Mouse (Mus musculus) Muller cell, postnatal 12 days (primary cell): ENCODE measurements at regions not wholly inside any gene's neighbourhood (a gene's known extent, or its start where the extent isn't known, plus 50 kb on each side); places are given as distances from the start of the nearest gene placed in this dataset.
"Not testable (repeated sequence)": the region's sequence is repeated elsewhere in the genome, so short reads cannot be mapped to it uniquely, and the experiment has no call there.

Source experiments
- DNase-seq: peaks from one replicate; pipeline ENCODE4 v3.0.0-alpha.2; 2015; ENCODE audit errors: inconsistent ontology term

GRCm38 (mm10) chr14:53030227-53030626, 534.7 kb upstream of the Olfr1507 start:
- not testable (repeated sequence) for DNase-seq

GRCm38 (mm10) chr14:53026958-53027357, 531.4 kb upstream of the Olfr1507 start:
- DNase-seq: not testable (repeated sequence)

- not testable (repeated sequence) for DNase-seq
Measured at GRCm38 (mm10) chr14:53020152-53020551, 524.6 kb upstream of the Olfr1507 start.

- DNase-seq: not testable (repeated sequence)
Measured at GRCm38 (mm10) chr14:53007741-53008140, 512.2 kb upstream of the Olfr1507 start.

GRCm38 (mm10) chr14:53007323-53007722, 511.8 kb upstream of the Olfr1507 start:
- DNase-seq: not testable (repeated sequence)

- not testable (repeated sequence) for DNase-seq
Measured at GRCm38 (mm10) chr14:53001289-53001688, 505.7 kb upstream of the Olfr1507 start.

- DNase-seq: not testable (repeated sequence)
Measured at GRCm38 (mm10) chr14:52992106-52992760, 496.7 kb upstream of the Olfr1507 start.

GRCm38 (mm10) chr14:52991328-52991665, 495.7 kb upstream of the Olfr1507 start:
- DNase-seq: not testable (repeated sequence)

GRCm38 (mm10) chr14:52990569-52991327, 495.2 kb upstream of the Olfr1507 start:
- not testable (repeated sequence) for DNase-seq

- not testable (repeated sequence) for DNase-seq
Measured at GRCm38 (mm10) chr14:52989940-52990339, 494.4 kb upstream of the Olfr1507 start.

- not testable (repeated sequence) for DNase-seq
Measured at GRCm38 (mm10) chr14:52988563-52988962, 493.0 kb upstream of the Olfr1507 start.

- not testable (repeated sequence) for DNase-seq
Measured at GRCm38 (mm10) chr14:52972207-52973003, 476.9 kb upstream of the Olfr1507 start.

GRCm38 (mm10) chr14:52962110-52962509, 466.6 kb upstream of the Olfr1507 start:
- DNase-seq: not testable (repeated sequence)

- DNase-seq: not testable (repeated sequence)
Measured at GRCm38 (mm10) chr14:52956515-52956914, 461.0 kb upstream of the Olfr1507 start.

GRCm38 (mm10) chr14:52944925-52945324, 449.4 kb upstream of the Olfr1507 start:
- not testable (repeated sequence) for DNase-seq

GRCm38 (mm10) chr14:52942438-52942837, 446.9 kb upstream of the Olfr1507 start:
- DNase-seq: not testable (repeated sequence)

GRCm38 (mm10) chr14:52941747-52942146, 446.2 kb upstream of the Olfr1507 start:
- not testable (repeated sequence) for DNase-seq

- not testable (repeated sequence) for DNase-seq
Measured at GRCm38 (mm10) chr14:52920138-52920537, 424.6 kb upstream of the Olfr1507 start.

- DNase-seq: not testable (repeated sequence)
Measured at GRCm38 (mm10) chr14:52913814-52914213, 418.3 kb upstream of the Olfr1507 start.

GRCm38 (mm10) chr14:52899629-52900028, 404.1 kb upstream of the Olfr1507 start:
- not testable (repeated sequence) for DNase-seq

GRCm38 (mm10) chr14:52898310-52898709, 402.8 kb upstream of the Olfr1507 start:
- DNase-seq: not testable (repeated sequence)

- not testable (repeated sequence) for DNase-seq
Measured at GRCm38 (mm10) chr14:52879978-52880377, 384.4 kb upstream of the Olfr1507 start.
